Mouse (Mus musculus): ENCODE measurements at regions not wholly inside any gene's neighbourhood (a gene's known extent, or its start where the extent isn't known, plus 50 kb on each side); places are given as distances from the start of the nearest gene placed in this dataset.

GRCm38 (mm10) chr13:37151835-37152516 is 101.9 kb upstream of the F13a1 start:
- TF ChIP-seq POLR2A (IDR thresholded peaks at IDR 0.05; ENCODE audit: borderline replicate concordance, extremely low read depth, low read depth, low read length) (no peak), CTCF (IDR thresholded peaks at IDR 0.05; ENCODE audit: insufficient read depth, low read length) (no peak)
- H3K4me1 ChIP-seq (ENCODE audit: control insufficient read depth, insufficient read depth, low read length) = no peaks in the 10 kb centered on the region
- DNase-seq = no peak
- H3K4me3 ChIP-seq (replicated peaks; ENCODE audit: extremely low read depth, low read depth, low read length) = no peak overlapping the region
- WGBS = 70% methylated on average over 4 of the region's 4 CpGs

GRCm38 (mm10) chr13:37149961-37150360 is 99.9 kb upstream of the F13a1 start:
- no peak for TF ChIP-seq CTCF (IDR thresholded peaks at IDR 0.05; ENCODE audit: insufficient read depth, low read length)
- no peak for TF ChIP-seq POLR2A (IDR thresholded peaks at IDR 0.05; ENCODE audit: borderline replicate concordance, extremely low read depth, low read depth, low read length)
- WGBS = 83% methylated on average over 1 of the region's 1 CpGs
- Histone ChIP-seq H3K4me1 (ENCODE audit: control insufficient read depth, insufficient read depth, low read length) (no peaks in the 10 kb centered on the region), H3K4me3 (replicated peaks; ENCODE audit: extremely low read depth, low read depth, low read length) (no peak overlapping the region)
- DNase-seq = no peak

DNA sequence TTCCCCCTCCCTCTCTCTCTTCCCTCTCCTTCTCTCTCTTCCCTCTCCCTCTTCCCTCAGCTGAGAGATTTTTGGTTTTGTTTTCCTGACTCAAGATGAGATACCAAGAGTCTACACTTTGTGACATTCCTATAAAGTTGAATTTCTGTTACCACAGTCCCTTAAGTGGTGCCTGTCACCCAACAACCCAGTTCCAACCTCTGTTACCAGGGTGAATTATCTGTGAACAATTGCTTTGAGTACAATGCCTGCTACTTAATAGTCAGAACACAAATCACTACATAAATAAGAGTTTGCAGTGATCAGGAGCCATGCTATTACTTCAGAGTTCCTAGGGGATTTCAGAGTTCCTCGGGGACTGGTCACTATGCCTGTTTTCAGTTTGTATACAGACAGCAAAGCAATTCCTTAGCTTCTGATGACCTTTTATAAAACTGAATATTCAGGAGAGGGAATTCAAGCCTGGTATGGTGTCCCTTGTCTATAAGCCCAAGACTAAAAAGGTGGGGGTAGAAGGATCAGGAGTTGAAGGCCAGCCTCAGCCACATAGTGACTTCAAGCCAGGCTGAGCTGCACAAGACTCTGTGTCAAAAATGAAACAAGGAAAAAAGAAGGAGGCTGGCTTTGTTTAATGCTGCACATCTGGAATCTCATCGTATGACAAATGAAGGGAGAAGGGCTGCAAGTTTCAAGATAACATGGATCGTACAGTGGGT is 99.2 kb upstream of the F13a1 start:
- 75% methylated on average over 3 of the region's 3 CpGs for WGBS
- TF ChIP-seq POLR2A (IDR thresholded peaks at IDR 0.05; ENCODE audit: borderline replicate concordance, extremely low read depth, low read depth, low read length) = no peak
- TF ChIP-seq CTCF (IDR thresholded peaks at IDR 0.05; ENCODE audit: insufficient read depth, low read length) = no peak

GRCm38 (mm10) chr13:37148627-37149026 is 98.6 kb upstream of the F13a1 start:
- WGBS = 53% methylated on average over 1 of the region's 1 CpGs
- no peak for TF ChIP-seq CTCF (IDR thresholded peaks at IDR 0.05; ENCODE audit: insufficient read depth, low read length)
- H3K4me1 ChIP-seq (ENCODE audit: control insufficient read depth, insufficient read depth, low read length) = no peaks in the 10 kb centered on the region
- DNase-seq = no peak
- H3K4me3 ChIP-seq (replicated peaks; ENCODE audit: extremely low read depth, low read depth, low read length) = no peak overlapping the region

More for the DNA sequence above, 99.2 kb upstream of the F13a1 start:
- no peak overlapping the region for H3K4me3 ChIP-seq (replicated peaks; ENCODE audit: extremely low read depth, low read depth, low read length)
- no peaks in the 10 kb centered on the region for H3K4me1 ChIP-seq (ENCODE audit: control insufficient read depth, insufficient read depth, low read length)
- DNase-seq = no peak

- Histone ChIP-seq H3K4me1 (ENCODE audit: control insufficient read depth, insufficient read depth, low read length) (no peaks in the 10 kb centered on the region), H3K4me3 (replicated peaks; ENCODE audit: extremely low read depth, low read depth, low read length) (no peak overlapping the region)
- TF ChIP-seq POLR2A (IDR thresholded peaks at IDR 0.05; ENCODE audit: borderline replicate concordance, extremely low read depth, low read depth, low read length) (no peak), CTCF (IDR thresholded peaks at IDR 0.05; ENCODE audit: insufficient read depth, low read length) (no peak)
- WGBS = 91% methylated on average over 8 of the region's 8 CpGs
- DNase-seq = no peak
Observed at GRCm38 (mm10) chr13:37147790-37148189, 97.7 kb upstream of the F13a1 start.

DNA sequence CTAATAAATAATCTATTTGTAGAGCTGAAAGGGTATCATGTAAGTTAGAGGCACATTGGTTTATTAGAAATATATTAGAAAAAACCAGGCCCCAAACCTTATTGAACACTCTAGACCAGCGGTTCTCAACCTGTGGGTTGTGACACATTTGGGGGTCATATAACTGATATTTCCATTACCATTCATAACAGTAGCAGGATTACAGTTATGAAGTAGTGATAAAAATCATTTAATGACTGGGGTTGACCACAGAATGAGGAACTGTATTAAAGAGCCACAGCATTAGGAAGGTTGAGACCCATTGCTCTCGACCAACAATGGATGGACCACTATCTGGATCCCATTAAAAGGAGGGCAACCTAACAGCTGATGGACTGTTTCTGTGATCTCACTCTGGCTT is 92.8 kb upstream of the F13a1 start:
- no peak for DNase-seq
- 91% methylated on average over 2 of the region's 2 CpGs for WGBS
- no peak overlapping the region for H3K4me3 ChIP-seq (replicated peaks; ENCODE audit: extremely low read depth, low read depth, low read length)
- H3K4me1 ChIP-seq (ENCODE audit: control insufficient read depth, insufficient read depth, low read length) = no peaks in the 10 kb centered on the region
- TF ChIP-seq CTCF (IDR thresholded peaks at IDR 0.05; ENCODE audit: insufficient read depth, low read length) = no peak
- no peak for TF ChIP-seq POLR2A (IDR thresholded peaks at IDR 0.05; ENCODE audit: borderline replicate concordance, extremely low read depth, low read depth, low read length)

GRCm38 (mm10) chr13:37135115-37135514 is 85.1 kb upstream of the F13a1 start:
- TF ChIP-seq POLR2A (IDR thresholded peaks at IDR 0.05; ENCODE audit: borderline replicate concordance, extremely low read depth, low read depth, low read length) = no peak
- no peak for TF ChIP-seq CTCF (IDR thresholded peaks at IDR 0.05; ENCODE audit: insufficient read depth, low read length)
- no peak overlapping the region for H3K4me3 ChIP-seq (replicated peaks; ENCODE audit: extremely low read depth, low read depth, low read length)
- 85% methylated on average over 1 of the region's 1 CpGs for WGBS
- no peak for DNase-seq
- H3K4me1 ChIP-seq (ENCODE audit: control insufficient read depth, insufficient read depth, low read length) = no peaks in the 10 kb centered on the region; the same call in 1 of the 2 replicates

DNA sequence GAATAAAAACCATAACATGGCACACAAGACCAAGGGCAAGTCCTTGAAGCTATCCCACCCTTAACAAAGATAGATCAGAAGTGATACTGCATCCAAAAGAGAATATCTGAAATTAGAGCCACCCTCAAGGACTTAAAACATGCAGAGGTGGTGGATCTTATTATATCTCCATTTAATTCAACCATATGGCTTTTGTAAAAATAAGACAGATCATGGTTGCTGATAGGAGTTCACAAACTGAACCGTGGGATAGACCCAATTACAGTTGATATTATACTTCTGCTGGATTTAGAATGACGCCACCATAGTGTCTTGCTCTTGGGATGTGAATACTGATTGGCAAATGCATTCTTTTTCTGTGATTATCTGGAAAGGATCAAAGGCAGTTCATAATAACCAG is 84.5 kb upstream of the F13a1 start:
- 68% methylated on average over 2 of the region's 2 CpGs for WGBS
- no peaks in the 10 kb centered on the region; the same call in 1 of the 2 replicates for H3K4me1 ChIP-seq (ENCODE audit: control insufficient read depth, insufficient read depth, low read length)

GRCm38 (mm10) chr13:37130637-37131036 is 80.6 kb upstream of the F13a1 start:
- peak; percentile 23 for DNase-seq
- Histone ChIP-seq H3K4me1 (ENCODE audit: control insufficient read depth, insufficient read depth, low read length) (no peaks in the 10 kb centered on the region; the same call in 1 of the 2 replicates), H3K4me3 (replicated peaks; ENCODE audit: extremely low read depth, low read depth, low read length) (no peak overlapping the region)
- WGBS = 47% methylated on average over 10 of the region's 10 CpGs
- TF ChIP-seq CTCF (IDR thresholded peaks at IDR 0.05; ENCODE audit: insufficient read depth, low read length) = no peak
- TF ChIP-seq POLR2A (IDR thresholded peaks at IDR 0.05; ENCODE audit: borderline replicate concordance, extremely low read depth, low read depth, low read length) = no peak

More for the DNA sequence above, 84.5 kb upstream of the F13a1 start:
- H3K4me3 ChIP-seq (replicated peaks; ENCODE audit: extremely low read depth, low read depth, low read length) = no peak overlapping the region
- DNase-seq = no peak
- no peak for TF ChIP-seq POLR2A (IDR thresholded peaks at IDR 0.05; ENCODE audit: borderline replicate concordance, extremely low read depth, low read depth, low read length)
- TF ChIP-seq CTCF (IDR thresholded peaks at IDR 0.05; ENCODE audit: insufficient read depth, low read length) = no peak

DNA sequence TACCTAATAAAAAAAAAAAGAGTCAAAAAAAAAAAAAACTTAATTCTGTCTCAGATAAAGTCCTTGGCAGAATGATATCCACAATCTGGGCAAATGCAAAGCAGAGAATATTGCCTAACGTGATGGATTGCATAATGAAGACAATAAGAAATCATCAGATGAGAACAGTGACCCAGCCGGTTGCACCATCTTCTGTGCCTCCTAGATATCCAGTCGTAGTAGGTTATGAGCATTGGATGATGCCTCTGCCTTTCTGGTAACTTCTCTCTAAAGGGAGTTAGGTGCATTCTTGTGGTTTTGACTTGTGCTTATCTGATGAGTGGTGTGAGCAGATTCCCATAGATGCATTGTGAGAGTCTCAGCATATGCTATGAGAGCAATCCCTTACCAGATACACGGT is 71.6 kb upstream of the F13a1 start:
- 78% methylated on average over 4 of the region's 4 CpGs for WGBS
- no peak for DNase-seq
- Histone ChIP-seq H3K4me3 (replicated peaks; ENCODE audit: extremely low read depth, low read depth, low read length) (no peak overlapping the region), H3K4me1 (ENCODE audit: control insufficient read depth, insufficient read depth, low read length) (no peaks in the 10 kb centered on the region; the same call in 1 of the 2 replicates)
- TF ChIP-seq CTCF (IDR thresholded peaks at IDR 0.05; ENCODE audit: insufficient read depth, low read length) (no peak), POLR2A (IDR thresholded peaks at IDR 0.05; ENCODE audit: borderline replicate concordance, extremely low read depth, low read depth, low read length) (no peak)

Measured in lung, adult 2 months (tissue).